Mouse (Mus musculus) erythroblast, embryonic 14.5 days (primary cell): Measurements from ENCODE around the gene Tlx1. TPM values are rescaled to one million over a fixed set of nuclear protein-coding genes. Genes with fewer than 3 reads are reported as not detected.

Experiments used
- H3K27me3 ChIP-seq: 2 replicates; pipeline ENCODE4 v1.6.1; 2012; ENCODE audit warnings: inconsistent platforms; ENCODE audit not compliant: control insufficient read depth
- H3K36me3 ChIP-seq: 2 replicates; pipeline ENCODE4 v1.6.1; 2012; ENCODE audit warnings: mild to moderate bottlenecking, inconsistent platforms; ENCODE audit not compliant: control insufficient read depth
- H3K4me1 ChIP-seq: 2 replicates; pipeline ENCODE4 v1.6.1; 2012; ENCODE audit warnings: inconsistent platforms; ENCODE audit not compliant: control insufficient read depth
- H3K4me3 ChIP-seq: replicated peaks from 2 replicates; pipeline ENCODE3; 2012; ENCODE audit warnings: moderate library complexity, mild to moderate bottlenecking, inconsistent platforms
- H3K9me3 ChIP-seq: 2 replicates; pipeline ENCODE4 v1.6.1; 2012; ENCODE audit warnings: low read length, inconsistent platforms, mixed read lengths; ENCODE audit not compliant: control insufficient read depth
- GATA1 ChIP-seq: IDR thresholded peaks from 2 replicates; pipeline ENCODE4 v1.6.1; 2012; ENCODE audit warnings: low read length, inconsistent platforms, mixed read lengths
- TAL1 ChIP-seq: IDR thresholded peaks from 3 replicates; pipeline ENCODE4 v1.6.1; 2012; ENCODE audit warnings: low read length, inconsistent platforms, mixed read lengths
- polyA plus RNA-seq: library from polyadenylated mRNA; stranded (reverse); fragments of >175 nt; gene quantifications from 2 replicates; pipeline ENCODE4 v1.2.3, GENCODE M21; 2012

The Tlx1 gene
- polyA plus RNA-seq, 1 experiment = not detected

GRCm38 (mm10) chr19:45155141-45155790 lies 4.8 kb downstream of the Tlx1 start:
- no peak for TF ChIP-seq GATA1
- no peak for TF ChIP-seq TAL1
- Histone ChIP-seq H3K9me3 (no peaks in the 10 kb centered on the region; the same call in 1 of the 2 replicates), H3K4me1 (no peaks in the 10 kb centered on the region), H3K36me3 (no peaks in the 10 kb centered on the region), H3K27me3 (peaks cover 98% of the 10 kb centered on the region), H3K4me3 (no peak overlapping the region)

DNA sequence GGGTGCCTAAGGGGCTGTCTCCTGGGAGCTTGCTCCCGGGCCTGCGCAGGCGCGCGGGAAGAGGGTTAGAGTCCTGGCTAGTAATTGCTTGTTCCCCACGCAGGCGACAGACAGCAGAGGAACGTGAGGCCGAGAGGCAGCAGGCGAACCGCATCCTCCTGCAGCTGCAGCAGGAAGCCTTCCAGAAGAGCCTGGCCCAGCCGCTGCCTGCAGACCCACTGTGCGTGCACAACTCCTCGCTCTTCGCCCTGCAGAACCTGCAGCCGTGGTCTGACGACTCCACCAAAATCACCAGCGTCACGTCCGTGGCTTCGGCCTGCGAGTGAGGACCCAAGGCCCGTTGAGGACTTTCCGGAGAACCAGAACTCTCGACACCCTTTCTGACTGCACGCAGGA lies 5.3 kb downstream of the Tlx1 start:
- TF ChIP-seq TAL1 (no peak), GATA1 (no peak)
- Histone ChIP-seq H3K4me3 (no peak overlapping the region), H3K9me3 (no peaks in the 10 kb centered on the region; the same call in 1 of the 2 replicates), H3K36me3 (no peaks in the 10 kb centered on the region), H3K27me3 (peaks cover 98% of the 10 kb centered on the region), H3K4me1 (no peaks in the 10 kb centered on the region)

DNA sequence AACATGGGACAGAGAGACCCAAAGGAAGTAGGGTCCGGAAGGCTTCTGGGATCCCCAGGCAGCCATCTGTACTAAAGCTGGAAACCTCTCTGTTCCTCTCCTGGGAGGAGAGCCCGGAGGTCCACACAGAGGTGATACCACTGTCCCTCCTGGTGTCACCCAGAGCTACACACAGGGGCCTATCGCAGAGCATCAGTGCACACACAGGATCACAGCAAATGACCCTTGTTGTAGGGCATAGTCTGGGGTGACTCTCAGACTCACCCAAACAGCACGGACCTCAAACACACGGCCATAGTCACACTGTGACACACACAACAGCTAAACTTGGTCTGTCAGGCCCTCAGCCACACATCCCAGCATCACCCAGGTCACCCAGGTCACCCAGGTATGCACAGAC lies 5.9 kb downstream of the Tlx1 start:
- Histone ChIP-seq H3K27me3 (peaks cover 98% of the 10 kb centered on the region), H3K4me1 (no peaks in the 10 kb centered on the region)

GRCm38 (mm10) chr19:45158201-45158600 lies 7.7 kb downstream of the Tlx1 start:
- no peak for TF ChIP-seq GATA1
- TF ChIP-seq TAL1 = no peak
- Histone ChIP-seq H3K4me3 (no peak overlapping the region), H3K36me3 (no peaks in the 10 kb centered on the region), H3K9me3 (no peaks in the 10 kb centered on the region), H3K27me3 (peaks cover 96% of the 10 kb centered on the region), H3K4me1 (no peaks in the 10 kb centered on the region)

More for the DNA sequence above, 5.9 kb downstream of the Tlx1 start:
- no peak overlapping the region for H3K4me3 ChIP-seq
- H3K36me3 ChIP-seq = no peaks in the 10 kb centered on the region
- TF ChIP-seq GATA1 (no peak), TAL1 (no peak)
- H3K9me3 ChIP-seq = no peaks in the 10 kb centered on the region; the same call in 1 of the 2 replicates

GRCm38 (mm10) chr19:45158896-45159295 lies 8.4 kb downstream of the Tlx1 start:
- Histone ChIP-seq H3K27me3 (peaks cover 96% of the 10 kb centered on the region), H3K4me1 (no peaks in the 10 kb centered on the region), H3K9me3 (no peaks in the 10 kb centered on the region), H3K36me3 (no peaks in the 10 kb centered on the region), H3K4me3 (no peak overlapping the region)
- TF ChIP-seq TAL1 = no peak
- TF ChIP-seq GATA1 = no peak

DNA sequence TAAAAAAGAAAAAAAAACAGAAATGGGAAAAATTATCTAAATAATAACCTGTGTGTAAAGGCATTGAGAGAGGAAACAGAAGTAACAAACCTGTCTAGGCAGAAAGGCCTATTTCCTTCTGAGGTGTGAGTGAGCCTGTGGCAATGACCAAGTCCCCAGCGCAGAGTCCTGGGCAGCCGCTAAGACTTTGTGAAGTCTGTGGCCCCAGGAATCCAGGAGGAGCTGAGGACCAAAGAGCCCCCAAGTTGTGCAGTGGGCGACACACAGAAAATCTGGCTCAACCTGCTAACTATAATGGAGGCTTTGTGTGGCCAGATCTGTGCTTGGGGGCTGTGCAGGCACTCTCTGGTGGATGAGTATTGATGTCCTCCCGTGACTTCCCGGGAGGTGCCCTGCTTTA lies 9.0 kb downstream of the Tlx1 start:
- Histone ChIP-seq H3K36me3 (no peaks in the 10 kb centered on the region), H3K4me1 (no peaks in the 10 kb centered on the region), H3K9me3 (no peaks in the 10 kb centered on the region), H3K27me3 (peaks cover 96% of the 10 kb centered on the region), H3K4me3 (no peak overlapping the region)
- no peak for TF ChIP-seq TAL1
- no peak for TF ChIP-seq GATA1

- no peak for TF ChIP-seq TAL1
- no peak for TF ChIP-seq GATA1
- Histone ChIP-seq H3K27me3 (peaks cover 96% of the 10 kb centered on the region), H3K9me3 (no peaks in the 10 kb centered on the region), H3K36me3 (no peaks in the 10 kb centered on the region), H3K4me3 (no peak overlapping the region), H3K4me1 (no peaks in the 10 kb centered on the region)
Observed at GRCm38 (mm10) chr19:45159991-45160390, 9.5 kb downstream of the Tlx1 start.

- H3K9me3 ChIP-seq = no peaks in the 10 kb centered on the region
- H3K27me3 ChIP-seq = peaks cover 96% of the 10 kb centered on the region
- no peak overlapping the region for H3K4me3 ChIP-seq
- TF ChIP-seq TAL1 (no peak), GATA1 (no peak)
- H3K36me3 ChIP-seq = no peaks in the 10 kb centered on the region
- no peaks in the 10 kb centered on the region for H3K4me1 ChIP-seq
Observed at GRCm38 (mm10) chr19:45160523-45160922, 10.0 kb downstream of the Tlx1 start.

GRCm38 (mm10) chr19:45161093-45161492 lies 10.6 kb downstream of the Tlx1 start:
- H3K27me3 ChIP-seq = peaks cover 92% of the 10 kb centered on the region
- no peak overlapping the region for H3K4me3 ChIP-seq

GRCm38 (mm10) chr19:45162181-45162580 lies 11.7 kb downstream of the Tlx1 start:
- Histone ChIP-seq H3K4me3 (no peak overlapping the region), H3K36me3 (no peaks in the 10 kb centered on the region), H3K27me3 (peaks cover 84% of the 10 kb centered on the region), H3K9me3 (no peaks in the 10 kb centered on the region), H3K4me1 (no peaks in the 10 kb centered on the region)
- no peak for TF ChIP-seq GATA1
- no peak for TF ChIP-seq TAL1

More at GRCm38 (mm10) chr19:45161093-45161492, 10.6 kb downstream of the Tlx1 start:
- no peaks in the 10 kb centered on the region for H3K4me1 ChIP-seq
- no peak for TF ChIP-seq TAL1
- no peak for TF ChIP-seq GATA1
- H3K36me3 ChIP-seq = no peaks in the 10 kb centered on the region
- H3K9me3 ChIP-seq = no peaks in the 10 kb centered on the region
